Mouse (Mus musculus) lung, adult 2 months (tissue): ENCODE data around the gene Dtx1.

ENCODE experiments used
- CTCF ChIP-seq: fragments of 200-500 bp; IDR thresholded peaks from 2 replicates; pipeline ENCODE4 v1.5.1; 2011; ENCODE audit warnings: mild to moderate bottlenecking, low read length, control low read depth; ENCODE audit not compliant: insufficient read depth
- POLR2A ChIP-seq: fragments of 200-500 bp; IDR thresholded peaks from 2 replicates; pipeline ENCODE4 v1.6.1; 2011; ENCODE audit warnings: low read depth, mild to moderate bottlenecking, control low read depth, low read length, borderline replicate concordance; ENCODE audit errors: extremely low read depth

DNA sequence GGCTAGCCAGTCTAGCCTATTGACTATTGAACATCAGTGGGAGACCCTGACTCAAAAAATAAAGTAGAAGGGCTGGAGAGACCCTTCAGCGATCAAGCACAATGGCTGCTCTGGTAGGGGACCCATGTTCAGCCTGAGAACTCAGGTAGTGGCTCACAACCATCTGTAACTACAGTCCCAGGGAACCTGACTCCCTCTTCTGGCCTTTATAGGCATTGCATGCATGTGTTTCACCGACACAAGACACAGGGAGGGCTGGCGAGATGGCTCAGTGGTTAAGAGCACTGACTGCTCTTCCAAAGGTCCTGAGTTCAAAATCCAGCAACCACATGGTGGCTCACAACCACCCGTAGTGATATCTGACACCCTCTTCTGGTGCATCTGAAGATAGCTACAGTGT is 30.4 kb upstream of the Dtx1 start:
- TF ChIP-seq CTCF = peak; percentile 37
- no peak for TF ChIP-seq POLR2A
